Mouse (Mus musculus): ENCODE data around the gene Apln.

GRCm38 (mm10) chrX:48004786-48005185 is 29.9 kb downstream of the Apln start:
- TF ChIP-seq POLR2A (IDR thresholded peaks at IDR 0.05; ENCODE audit: control insufficient read depth in 1 of 2, insufficient read depth in 1 of 2, low read depth in 1 of 2, low read length in 2 of 2, poor library complexity in 1 of 2) (no peak), GATA1 (IDR thresholded peaks at IDR 0.05; ENCODE audit: low read depth, low read length) (no peak), POLR2AphosphoS2 (IDR thresholded peaks at IDR 0.05; ENCODE audit: low read length) (no peak), TAL1 (IDR thresholded peaks at IDR 0.05; ENCODE audit: low read length) (no peak), EP300 (IDR thresholded peaks at IDR 0.05; ENCODE audit: low read depth in 1 of 2, low read length in 2 of 2) (no peak)
